Mouse (Mus musculus): ENCODE measurements around the gene Fbxo24. TPM values are rescaled to one million over a fixed set of nuclear protein-coding genes. Genes with fewer than 3 reads are reported as not detected.
A peak's percentile ranks its signal among the peaks of the same experiment; 100 is the strongest.

The Fbxo24 gene
- total RNA-seq, 2 experiments from 2014 or later: not detected

DNA sequence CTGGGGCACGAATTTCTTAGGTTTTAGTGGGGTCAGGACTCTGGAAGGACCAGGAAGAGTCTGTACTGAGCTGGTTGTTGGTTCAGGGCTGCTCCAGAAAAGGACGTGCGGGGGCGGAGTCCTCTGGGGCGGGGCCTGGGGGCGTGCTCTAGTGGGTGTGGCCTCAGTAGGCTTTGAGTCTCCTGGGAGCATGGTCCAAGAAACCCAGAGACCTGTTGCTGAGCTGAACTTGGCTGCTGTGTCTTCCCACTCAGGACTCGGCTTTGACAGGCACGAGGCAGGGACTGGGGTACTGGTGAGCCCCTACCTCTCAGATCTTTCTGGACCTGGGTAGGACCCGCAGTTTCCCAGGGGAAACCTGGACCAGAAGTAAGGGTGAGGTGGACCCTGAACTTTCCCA is 59.1 kb downstream of the Fbxo24 start, which contains the start of gene Tfr2:
Gene Tfr2 (plus strand): TSS at position 176 of the 400 bp plus-strand sequence.
- intact Hi-C loops (cut with DNase I): no loop called here
- peak in 1 of 2 experiments; percentile 16 for DNase-seq

DNA sequence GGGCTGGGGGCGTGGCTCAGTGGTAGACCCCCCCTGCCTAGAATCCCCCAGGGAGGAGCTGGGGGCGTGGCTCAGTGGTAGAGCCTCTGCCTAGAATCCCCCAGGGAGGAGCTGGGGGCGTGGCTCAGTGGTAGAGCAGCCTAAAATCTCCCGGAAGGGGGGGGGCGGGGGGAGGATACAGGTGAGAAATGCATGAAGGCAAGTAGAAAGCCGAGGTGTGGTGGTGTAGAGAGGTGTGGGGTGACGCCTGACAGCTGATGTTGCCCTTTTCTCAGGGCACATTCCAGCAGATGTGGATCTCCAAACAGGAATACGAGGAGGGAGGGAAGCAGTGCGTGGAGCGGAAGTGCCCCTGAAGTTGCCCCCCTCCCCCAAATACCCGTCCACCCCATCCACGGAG is 59.8 kb downstream of the Fbxo24 start:
- intact Hi-C loops (cut with DNase I): no loop called here

GRCm38 (mm10) chr5:137568223-137568798 is 60.5 kb downstream of the Fbxo24 start:
- intact Hi-C loops (cut with DNase I): no loop called here
- DNase-seq: no peak

More for the DNA sequence above, 59.8 kb downstream of the Fbxo24 start:
- DNase-seq: no peak

DNA sequence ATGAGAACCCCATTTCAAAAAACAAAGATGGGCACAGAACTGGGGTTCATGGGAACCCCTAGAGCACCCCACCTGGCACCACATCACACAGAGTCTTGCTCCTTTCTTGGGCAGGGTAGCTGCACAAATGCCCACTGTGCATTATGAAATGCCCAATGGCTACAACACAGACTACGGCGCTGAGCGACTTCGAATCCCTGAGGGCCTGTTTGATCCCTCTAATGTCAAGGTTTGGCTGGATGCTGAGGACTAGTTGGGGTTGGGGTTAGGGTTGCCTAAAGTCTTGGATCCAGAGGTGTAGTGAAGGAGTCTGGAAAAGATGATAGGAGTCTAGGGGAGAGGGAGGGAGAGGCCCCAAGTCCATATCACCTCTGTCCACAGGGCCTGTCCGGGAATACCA is 62.4 kb downstream of the Fbxo24 start:
- intact Hi-C loops (cut with DNase I): no loop called here
- no peak for DNase-seq

- intact Hi-C loops (cut with DNase I): no loop called here
- DNase-seq: no peak
Observed at GRCm38 (mm10) chr5:137565744-137566143, 63.1 kb downstream of the Fbxo24 start.

GRCm38 (mm10) chr5:137562965-137563364 is 65.8 kb downstream of the Fbxo24 start:
- DNase-seq: no peak
- intact Hi-C loops (cut with DNase I): no loop called here

Other genes starting within 250 kb of the Fbxo24 start
- under 1 TPM; 0.02 to 0.03 TPM for gene Zan, start 151.9 kb downstream of the Fbxo24 start, total RNA-seq (2021)
- 1 to 10 TPM; 8.6 to 9.9 TPM for gene Pop7, start 126.5 kb downstream of the Fbxo24 start, total RNA-seq (2021)
- 10 to 100 TPM; 17.4 to 23.4 TPM for gene Gigyf1, start 110.5 kb downstream of the Fbxo24 start, total RNA-seq (2021)
- not detected for gene Epo, start 95.8 kb downstream of the Fbxo24 start, total RNA-seq (2021)
- 100 to 1,000 TPM; 107 to 129 TPM for gene Gnb2, start 95.5 kb downstream of the Fbxo24 start, total RNA-seq (2021)
- gene Actl6b, start 75.5 kb downstream of the Fbxo24 start, total RNA-seq (2021): not detected
- not detected for gene Tfr2, start 59.2 kb downstream of the Fbxo24 start, total RNA-seq (2021)
- gene Mospd3, start 27.9 kb downstream of the Fbxo24 start, total RNA-seq (2021): 10 to 100 TPM in 1 of 2 experiments, 1 to 10 TPM in 1; 9.6 to 13.7 TPM
- gene Pcolce, start 15.2 kb downstream of the Fbxo24 start, total RNA-seq (2021): 10 to 100 TPM; 57.1 to 66.1 TPM
- 10 to 100 TPM; 13.6 to 13.8 TPM for gene Lrch4, start 119 bp upstream of the Fbxo24 start, total RNA-seq (2021)
- gene Gm20605, start 173 bp upstream of the Fbxo24 start, total RNA-seq (2021): 1 to 10 TPM; 2.0 to 2.9 TPM
- 1 to 10 TPM; 2.3 to 2.7 TPM for gene Sap25, start 12.3 kb upstream of the Fbxo24 start, total RNA-seq (2021)
- under 1 TPM; 0.47 to 0.48 TPM for gene Irs3, start 16.7 kb upstream of the Fbxo24 start, total RNA-seq (2021)
- gene Agfg2, start 55.7 kb upstream of the Fbxo24 start, total RNA-seq (2021): 1 to 10 TPM; 3.8 to 4.6 TPM
- under 1 TPM; 0.20 to 0.28 TPM for gene Nyap1, start 112.6 kb upstream of the Fbxo24 start, total RNA-seq (2021)
- gene Tsc22d4, start 116.7 kb upstream of the Fbxo24 start, total RNA-seq (2021): 10 to 100 TPM; 52.2 to 55.6 TPM
- 1 to 10 TPM; 5.6 to 7.9 TPM for gene Ppp1r35, start 149.8 kb upstream of the Fbxo24 start, total RNA-seq (2021)
- 10 to 100 TPM; 20.8 to 25.2 TPM for gene Mepce, start 158.7 kb upstream of the Fbxo24 start, total RNA-seq (2021)
- gene Zcwpw1, start 158.8 kb upstream of the Fbxo24 start, total RNA-seq (2021): under 1 TPM in 1 of 2 experiments, not detected in 1; 0.17 TPM
- under 1 TPM; 0.10 to 0.59 TPM for gene Pilra, start 207.3 kb upstream of the Fbxo24 start, total RNA-seq (2021)
- not detected for gene Pilrb1, start 229.1 kb upstream of the Fbxo24 start, total RNA-seq (2021)
- gene Pilrb2, start 242.8 kb upstream of the Fbxo24 start, total RNA-seq (2021): under 1 TPM in 1 of 2 experiments, not detected in 1; 0.23 TPM

Data from gastrocnemius, postnatal 36 days (tissue).